Mouse (Mus musculus) bone marrow, adult 2 months (tissue): ENCODE measurements around the gene Gpr61.

Experiments
- CTCF ChIP-seq: fragments of 200-500 bp; IDR thresholded peaks from 2 replicates; pipeline ENCODE4 v1.5.1; 2011; ENCODE audit warnings: low read length, control low read depth; ENCODE audit not compliant: control insufficient read depth, insufficient read depth
- POLR2A ChIP-seq: fragments of 200-500 bp; IDR thresholded peaks from 2 replicates; pipeline ENCODE4 v1.6.1; 2011; ENCODE audit warnings: low read depth, mild to moderate bottlenecking, control low read depth, low read length, borderline replicate concordance; ENCODE audit not compliant: control insufficient read depth

- TF ChIP-seq CTCF: no peak
- no peak for TF ChIP-seq POLR2A
Measured at GRCm38 (mm10) chr3:108154656-108155055, at the start of gene Gpr61.
